Mouse (Mus musculus): ENCODE data around the gene Ebf3.

- TF ChIP-seq CTCF (IDR thresholded peaks at IDR 0.05; ENCODE audit: low read depth, low read length), result no peak
- TF ChIP-seq POLR2A (IDR thresholded peaks at IDR 0.05; ENCODE audit: extremely low read depth, insufficient read depth, low read length), result no peak
Measured at GRCm38 (mm10) chr7:137237419-137237818, 76.8 kb downstream of the Ebf3 start.

Data from liver, adult 2 months (tissue).